Mouse (Mus musculus): ENCODE measurements around the gene Rhox6.

Gene Rhox6

DNA sequence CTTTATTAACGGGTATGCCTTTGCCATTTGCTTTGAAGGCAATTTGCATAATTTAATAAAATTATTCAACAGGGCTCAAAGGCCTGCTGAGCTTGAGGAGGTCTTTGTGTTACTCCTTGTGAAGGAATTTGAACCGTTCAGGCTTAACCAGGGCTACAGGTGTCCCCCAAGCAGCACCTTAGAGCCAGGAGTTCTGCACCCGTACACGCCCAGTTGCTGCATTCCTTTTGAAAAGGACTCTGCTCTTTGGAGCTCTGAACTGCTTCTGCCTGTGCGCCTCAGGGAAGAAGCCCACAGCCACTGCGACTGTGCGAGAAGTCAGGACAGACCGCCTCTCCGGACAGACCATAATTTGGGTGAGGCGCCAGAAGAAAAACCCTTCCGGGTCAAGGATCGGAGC lies at the start of gene Rhox6:
Gene Rhox6 (plus strand): TSS at position 301 of the 400 bp plus-strand sequence.
- in situ Hi-C loops (cut with MboI, MseI) = loop anchor here (5.0 kb wide), 1 partner anchor 76 kb away; the partner anchor contains the start of gene Rhox9 (in 2 of the 2)

DNA sequence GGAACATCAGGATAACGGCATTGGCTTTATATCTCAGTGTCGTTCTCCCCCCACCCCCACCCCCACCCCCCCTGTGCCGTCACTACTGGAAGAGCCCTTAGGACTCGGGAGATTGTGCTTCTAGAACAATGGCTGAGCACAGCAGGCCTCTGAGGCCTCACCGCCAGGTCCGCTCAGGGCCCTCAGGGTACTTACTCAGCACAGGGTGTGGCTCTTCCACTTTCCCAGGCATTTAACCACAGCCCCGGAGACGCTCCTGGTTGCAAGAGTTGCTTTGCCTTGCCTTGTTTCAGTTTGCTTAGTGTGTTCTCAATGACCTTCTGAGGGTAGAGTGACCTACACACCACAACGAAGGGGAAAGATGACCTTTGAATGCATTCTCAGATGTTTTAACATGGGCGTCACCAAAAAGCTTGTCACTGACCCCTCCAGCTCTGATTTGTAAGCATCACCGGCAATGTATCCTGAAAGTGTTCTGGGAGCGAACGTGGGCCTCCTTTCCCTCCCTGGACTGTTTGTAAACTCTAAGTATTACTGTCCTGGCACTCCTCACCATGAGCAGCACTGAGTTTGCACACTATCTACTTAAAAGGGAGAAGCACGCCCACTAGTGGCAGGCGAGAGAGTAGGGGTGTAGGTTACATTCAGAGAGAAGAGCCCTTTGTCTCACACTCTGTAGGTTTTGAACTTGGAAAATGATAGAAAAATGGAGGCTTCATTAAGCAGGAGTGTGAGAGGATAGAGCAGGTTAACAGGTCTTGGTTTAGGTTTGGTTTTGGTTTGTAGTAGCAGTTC lies 19.2 kb upstream of the Rhox6 start:
- in situ Hi-C loops (cut with MboI, MseI) = loop anchor here (5.0 to 25.0 kb wide), 7 partner anchors 55 to 570 kb away; partner anchors contain the start of genes Rhox2a (in 2 of the 2), Rhox2b (in 2 of the 2), Rhox3a (in 2 of the 2) and Rhox2d (in 1 of the 2)

- in situ Hi-C loops (cut with MboI, MseI) = loop anchor here (5.0 to 25.0 kb wide), 7 partner anchors 57 to 572 kb away; partner anchors contain the start of genes Rhox2a (in 2 of the 2), Rhox2b (in 2 of the 2), Rhox3a (in 2 of the 2) and Rhox2d (in 1 of the 2)
Measured at GRCm38 (mm10) chrX:37809396-37809795, 17.3 kb upstream of the Rhox6 start.

GRCm38 (mm10) chrX:37811179-37811578 lies 15.5 kb upstream of the Rhox6 start:
- in situ Hi-C loops (cut with MboI, MseI) = loop anchor here (25.0 kb wide), 4 partner anchors 249 to 574 kb away; partner anchors contain the start of genes Rhox2a (in 2 of the 2), Rhox2b (in 2 of the 2), Rhox3a (in 2 of the 2) and Rhox2d (in 1 of the 2)

- in situ Hi-C loops (cut with MboI, MseI) = loop anchor here (25.0 kb wide), 4 partner anchors 253 to 578 kb away; partner anchors contain the start of genes Rhox2a (in 2 of the 2), Rhox2b (in 2 of the 2), Rhox3a (in 2 of the 2) and Rhox2d (in 1 of the 2)
Measured at GRCm38 (mm10) chrX:37815665-37816064, 11.0 kb upstream of the Rhox6 start.

- in situ Hi-C loops (cut with MboI, MseI) = loop anchor here in 1 of 2 experiments (10.0 kb wide), 1 partner anchor 473 kb away; no protein-coding TSS in a partner anchor
Measured at GRCm38 (mm10) chrX:37831386-37831785, 4.7 kb downstream of the Rhox6 start, which contains the start of gene Rhox7a. TSS of gene Rhox7a (plus strand) at chrX:37831686.

DNA sequence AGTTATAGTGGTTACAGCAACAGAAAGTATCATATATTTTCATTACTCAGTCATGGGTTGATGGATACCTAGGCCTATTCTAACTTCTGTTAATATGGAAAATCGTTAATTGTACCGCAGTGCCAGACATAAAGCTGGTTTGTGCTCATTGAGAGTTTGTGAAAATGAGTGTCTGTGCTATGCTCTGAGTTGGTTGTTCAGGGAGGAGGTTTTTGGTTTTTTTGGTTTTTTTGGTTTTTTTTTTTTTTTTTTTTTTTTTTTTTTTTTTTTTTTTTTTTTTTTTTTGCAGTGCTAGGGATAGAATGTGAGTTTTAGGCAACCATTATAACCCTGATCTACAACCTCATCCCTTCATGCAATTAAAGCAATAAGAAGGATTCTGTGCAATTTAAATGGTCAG lies 44.9 kb downstream of the Rhox6 start:
- in situ Hi-C loops (cut with MboI, MseI) = loop anchor here (5.0 to 25.0 kb wide), 3 partner anchors 61 to 609 kb away; partner anchors contain the start of gene Rhox4a (in 1 of the 2)

- in situ Hi-C loops (cut with MboI, MseI) = no loop called here
Measured at GRCm38 (mm10) chrX:37878844-37879243, 52.1 kb downstream of the Rhox6 start, which contains the start of gene Rhox8. TSS of gene Rhox8 (minus strand) at chrX:37878944.

Measured in T-helper 17 cell (primary cell).